Mouse (Mus musculus) Patski (cell line): ENCODE measurements at regions not wholly inside any gene's neighbourhood (a gene's known extent, or its start where the extent isn't known, plus 50 kb on each side); places are given as distances from the start of the nearest gene placed in this dataset.

ENCODE experiments used
- ATAC-seq: fragments of 100-300 bp; one replicate; pipeline ENCODE4 v1.8.0; 2021
- CTCF ChIA-PET: fragments of 350-600 bp; sonication (Branson Sonifier 250); formaldehyde crosslinking; loops from one replicate; lab custom pipeline; 2022; ENCODE audit warnings: inconsistent platforms; lab: Charles Lee
- POLR2A ChIA-PET: fragments of 350-600 bp; sonication (Branson Sonifier 250); formaldehyde crosslinking; loops from one replicate; lab custom pipeline; 2022; ENCODE audit warnings: antibody characterized with exemption, inconsistent platforms; lab: Charles Lee
- DNase-seq: peaks from one replicate; pipeline ENCODE4 v3.0.0-alpha.2; 2011; ENCODE audit warnings: low read depth, low spot score
- H3K27me3 ChIP-seq: fragments of 371-371 bp; one replicate; pipeline ENCODE4 v1.5.1; 2021
- CTCF ChIP-seq: fragments of 100-300 bp; IDR thresholded peaks from one replicate; pipeline ENCODE4 v1.5.1; 2021
- in situ Hi-C: fragments of 300-500 bp; cut with MboI; formaldehyde crosslinking; loops from 3 replicates; pipeline ENCODE4 v1.11.1; 2018; ENCODE audit warnings: low pct_unique_long_range_greater_than_20kb, mixed read lengths

DNA sequence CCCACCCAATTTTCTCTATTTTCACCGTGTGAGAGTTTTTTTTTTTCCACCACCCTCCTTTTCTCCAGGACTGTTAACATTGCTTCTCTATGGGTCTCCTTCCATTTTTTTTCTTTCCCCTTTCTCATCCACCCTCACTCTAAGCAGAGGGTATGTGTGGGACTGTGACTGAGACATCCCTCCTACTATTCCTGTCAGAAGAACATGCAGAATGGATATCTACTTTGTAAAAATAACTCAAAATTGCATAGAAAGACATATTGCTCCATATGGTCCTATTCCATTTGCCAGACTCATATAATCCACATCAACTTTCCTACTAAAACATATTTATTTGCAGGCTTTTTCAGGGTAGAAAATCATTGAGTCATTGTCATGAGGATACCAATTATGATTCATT lies 135.3 kb upstream of the Pabpc4l start:
- DNase-seq = no peak
- POLR2A ChIA-PET = no interaction called here

GRCm38 (mm10) chr3:46566636-46567235 lies 118.7 kb upstream of the Pabpc4l start:
- TF ChIP-seq CTCF = no peak
- ATAC-seq (no peak), DNase-seq (no peak)
- in situ Hi-C loops = no loop called here
- H3K27me3 ChIP-seq = no peaks in the 10 kb centered on the region
- ChIA-PET POLR2A (no interaction called here), CTCF (no interaction called here)

More for the DNA sequence above, 135.3 kb upstream of the Pabpc4l start:
- CTCF ChIA-PET = no interaction called here
- in situ Hi-C loops = no loop called here
- no peak for TF ChIP-seq CTCF
- H3K27me3 ChIP-seq = no peaks in the 10 kb centered on the region
- no peak for ATAC-seq

DNA sequence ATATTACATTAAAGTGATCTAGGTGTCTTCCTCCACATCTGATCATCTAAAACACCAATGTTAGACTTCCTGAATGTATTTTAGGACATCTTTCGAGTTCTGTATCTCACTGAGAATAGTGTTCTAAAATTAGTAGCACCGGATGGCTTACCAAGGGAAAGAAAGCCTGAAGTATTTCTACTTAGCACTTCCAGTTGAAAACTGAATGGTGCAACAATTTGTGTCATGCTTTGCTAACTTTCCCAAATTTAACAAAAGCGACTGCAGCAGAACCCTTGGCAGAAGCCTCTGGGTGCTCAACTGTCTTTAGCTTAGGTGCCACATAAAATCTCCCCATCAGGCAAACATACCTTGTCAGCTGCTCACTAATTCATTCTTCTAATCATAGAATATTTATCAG lies 105.6 kb upstream of the Pabpc4l start:
- in situ Hi-C loops = no loop called here
- CTCF ChIA-PET = no interaction called here
- peaks cover 4% of the 10 kb centered on the region for H3K27me3 ChIP-seq
- TF ChIP-seq CTCF = no peak
- DNase-seq (no peak), ATAC-seq (no peak)
- POLR2A ChIA-PET = no interaction called here

GRCm38 (mm10) chr3:46538660-46539059 lies 90.6 kb upstream of the Pabpc4l start:
- DNase-seq (no peak), ATAC-seq (no peak)
- in situ Hi-C loops = no loop called here
- TF ChIP-seq CTCF = no peak
- ChIA-PET CTCF (no interaction called here), POLR2A (no interaction called here)
- H3K27me3 ChIP-seq = no peaks in the 10 kb centered on the region

DNA sequence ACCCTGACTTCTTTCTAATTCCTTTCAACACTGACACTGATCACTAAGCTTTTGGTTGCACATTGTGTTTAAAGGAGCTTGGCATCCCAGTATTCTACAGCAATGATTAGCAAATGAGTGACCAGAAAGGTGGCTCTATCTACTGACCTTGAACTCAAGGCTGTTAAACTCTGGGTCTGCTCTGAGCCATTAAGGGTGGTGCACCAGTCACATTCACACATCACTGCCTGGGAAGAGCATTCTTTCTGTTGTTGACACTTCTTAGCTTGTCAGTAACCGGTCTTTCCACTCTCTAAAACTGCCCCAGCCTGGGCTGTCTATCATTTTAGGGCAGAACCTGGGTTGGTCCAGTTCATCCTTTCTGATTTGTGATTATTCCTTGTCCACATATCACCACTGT lies 63.1 kb upstream of the Pabpc4l start:
- CTCF ChIA-PET = interaction anchor here (1.2 to 1.3 kb wide), 2 partner anchors 9 to 14 kb away, joined by 3 read pairs; no protein-coding TSS in a partner anchor
- TF ChIP-seq CTCF = no peak

GRCm38 (mm10) chr3:46503713-46504112 lies 55.7 kb upstream of the Pabpc4l start:
- ChIA-PET CTCF (interaction anchor here (0.8 kb wide), 1 partner anchor 13 kb away, joined by 3 read pairs; no protein-coding TSS in a partner anchor), POLR2A (no interaction called here)
- in situ Hi-C loops = no loop called here
- TF ChIP-seq CTCF = no peak
- H3K27me3 ChIP-seq = no peaks in the 10 kb centered on the region
- DNase-seq (no peak), ATAC-seq (no peak)

More for the DNA sequence above, 63.1 kb upstream of the Pabpc4l start:
- ATAC-seq (no peak), DNase-seq (no peak)
- in situ Hi-C loops = no loop called here
- no peaks in the 10 kb centered on the region for H3K27me3 ChIP-seq
- POLR2A ChIA-PET = no interaction called here
